Mouse (Mus musculus): Measurements from ENCODE around the gene Rin1. TPM values are rescaled to one million over a fixed set of nuclear protein-coding genes. Genes with fewer than 3 reads are reported as not detected.

Gene Rin1
- total and polyA plus RNA-seq, 2 experiments from 2014 or later, result 1.3 to 3.1 TPM

- H3K4me2 ChIP-seq (ENCODE audit: low read depth, low read length), result no peak overlapping the region
- DNase-seq (ENCODE audit: low spot score), result no peak
- H3K27me3 ChIP-seq (ENCODE audit: control insufficient read depth, insufficient read depth, low read length), result peaks cover 12% of the 10 kb centered on the region; the same call in 1 of the 2 replicates
- H3K9ac ChIP-seq (replicated peaks; ENCODE audit: low read depth, low read length), result no peak overlapping the region
- H3K4me3 ChIP-seq (ENCODE audit: low read depth, low read length), result no peak overlapping the region
- no peaks in the 10 kb centered on the region for H3K9me3 ChIP-seq (replicated peaks; ENCODE audit: control insufficient read depth, low read length)
- peaks cover 44% of the 10 kb centered on the region for H3K36me3 ChIP-seq (replicated peaks; ENCODE audit: control insufficient read depth, insufficient read depth, low read length)
- no peak overlapping the region for H3K27ac ChIP-seq (ENCODE audit: low read depth)
- TF ChIP-seq CTCF (IDR thresholded peaks at IDR 0.05; ENCODE audit: low read depth) (no peak), EP300 (IDR thresholded peaks at IDR 0.05; ENCODE audit: low read depth) (no peak)
- ATAC-seq (ENCODE audit: insufficient read depth, low read depth), result no peak
- H3K4me1 ChIP-seq (ENCODE audit: control insufficient read depth, insufficient read depth), result peaks cover 10% of the 10 kb centered on the region
- 78% methylated on average over 14 of the region's 14 CpGs for WGBS
Measured at GRCm38 (mm10) chr19:5048138-5049056, 1.9 kb upstream of the Rin1 start.

- TF ChIP-seq EP300 (IDR thresholded peaks at IDR 0.05; ENCODE audit: low read depth) (no peak), CTCF (IDR thresholded peaks at IDR 0.05; ENCODE audit: low read depth) (no peak)
- no peak overlapping the region for H3K27ac ChIP-seq (ENCODE audit: low read depth)
- peaks cover 14% of the 10 kb centered on the region; the same call in 1 of the 2 replicates for H3K27me3 ChIP-seq (ENCODE audit: control insufficient read depth, insufficient read depth, low read length)
- ATAC-seq (ENCODE audit: insufficient read depth, low read depth) (no peak), DNase-seq (ENCODE audit: low spot score) (no peak)
- H3K9me3 ChIP-seq (replicated peaks; ENCODE audit: control insufficient read depth, low read length), result no peaks in the 10 kb centered on the region
- H3K36me3 ChIP-seq (replicated peaks; ENCODE audit: control insufficient read depth, insufficient read depth, low read length), result peaks cover 44% of the 10 kb centered on the region
- no peak overlapping the region for H3K4me3 ChIP-seq (ENCODE audit: low read depth, low read length)
- WGBS, result 93% methylated on average over 6 of the region's 6 CpGs
- H3K4me1 ChIP-seq (ENCODE audit: control insufficient read depth, insufficient read depth), result peaks cover 10% of the 10 kb centered on the region
- no peak overlapping the region for H3K4me2 ChIP-seq (ENCODE audit: low read depth, low read length)
- H3K9ac ChIP-seq (replicated peaks; ENCODE audit: low read depth, low read length), result no peak overlapping the region
Measured at GRCm38 (mm10) chr19:5049325-5049724, 956 bp upstream of the Rin1 start.

- Histone ChIP-seq H3K9ac (replicated peaks; ENCODE audit: low read depth, low read length) (no peak overlapping the region), H3K9me3 (replicated peaks; ENCODE audit: control insufficient read depth, low read length) (no peaks in the 10 kb centered on the region), H3K4me2 (ENCODE audit: low read depth, low read length) (peak overlapping the region; percentile 51), H3K27ac (ENCODE audit: low read depth) (peak overlapping the region; percentile 46), H3K36me3 (replicated peaks; ENCODE audit: control insufficient read depth, insufficient read depth, low read length) (peaks cover 38% of the 10 kb centered on the region), H3K4me3 (ENCODE audit: low read depth, low read length) (peak overlapping the region; percentile 29), H3K4me1 (ENCODE audit: control insufficient read depth, insufficient read depth) (peaks cover 10% of the 10 kb centered on the region), H3K27me3 (ENCODE audit: control insufficient read depth, insufficient read depth, low read length) (peaks cover 17% of the 10 kb centered on the region; the same call in 1 of the 2 replicates)
- TF ChIP-seq EP300 (IDR thresholded peaks at IDR 0.05; ENCODE audit: low read depth) (no peak), CTCF (IDR thresholded peaks at IDR 0.05; ENCODE audit: low read depth) (no peak)
- ATAC-seq (ENCODE audit: insufficient read depth, low read depth), result peak; percentile 22
- DNase-seq (ENCODE audit: low spot score), result no peak
- WGBS, result 5% methylated on average over 17 of the region's 17 CpGs
Measured at GRCm38 (mm10) chr19:5051031-5051430, 750 bp downstream of the Rin1 start.

GRCm38 (mm10) chr19:5051515-5051914 lies 1.2 kb downstream of the Rin1 start:
- Histone ChIP-seq H3K4me3 (ENCODE audit: low read depth, low read length) (peak overlapping the region; percentile 29), H3K9ac (replicated peaks; ENCODE audit: low read depth, low read length) (no peak overlapping the region), H3K36me3 (replicated peaks; ENCODE audit: control insufficient read depth, insufficient read depth, low read length) (peaks cover 33% of the 10 kb centered on the region), H3K27me3 (ENCODE audit: control insufficient read depth, insufficient read depth, low read length) (peaks cover 17% of the 10 kb centered on the region; the same call in 1 of the 2 replicates), H3K9me3 (replicated peaks; ENCODE audit: control insufficient read depth, low read length) (no peaks in the 10 kb centered on the region), H3K27ac (ENCODE audit: low read depth) (no peak overlapping the region), H3K4me1 (ENCODE audit: control insufficient read depth, insufficient read depth) (peaks cover 10% of the 10 kb centered on the region), H3K4me2 (ENCODE audit: low read depth, low read length) (peak overlapping the region; percentile 51)
- no peak for ATAC-seq (ENCODE audit: insufficient read depth, low read depth)
- no peak for DNase-seq (ENCODE audit: low spot score)
- TF ChIP-seq EP300 (IDR thresholded peaks at IDR 0.05; ENCODE audit: low read depth) (no peak), CTCF (IDR thresholded peaks at IDR 0.05; ENCODE audit: low read depth) (no peak)
- 56% methylated on average over 3 of the region's 3 CpGs for WGBS

- Histone ChIP-seq H3K36me3 (replicated peaks; ENCODE audit: control insufficient read depth, insufficient read depth, low read length) (peaks cover 25% of the 10 kb centered on the region), H3K9ac (replicated peaks; ENCODE audit: low read depth, low read length) (no peak overlapping the region), H3K4me3 (ENCODE audit: low read depth, low read length) (no peak overlapping the region), H3K27ac (ENCODE audit: low read depth) (no peak overlapping the region), H3K4me2 (ENCODE audit: low read depth, low read length) (peak overlapping the region; percentile 5; the same call in 1 of the 2 replicates), H3K4me1 (ENCODE audit: control insufficient read depth, insufficient read depth) (peaks cover 10% of the 10 kb centered on the region), H3K9me3 (replicated peaks; ENCODE audit: control insufficient read depth, low read length) (no peaks in the 10 kb centered on the region), H3K27me3 (ENCODE audit: control insufficient read depth, insufficient read depth, low read length) (peaks cover 17% of the 10 kb centered on the region; the same call in 1 of the 2 replicates)
- TF ChIP-seq CTCF (IDR thresholded peaks at IDR 0.05; ENCODE audit: low read depth) (no peak), EP300 (IDR thresholded peaks at IDR 0.05; ENCODE audit: low read depth) (no peak)
- 39% methylated on average over 25 of the region's 25 CpGs for WGBS
- no peak for ATAC-seq (ENCODE audit: insufficient read depth, low read depth)
- DNase-seq (ENCODE audit: low spot score), result no peak
Measured at GRCm38 (mm10) chr19:5052166-5052822, 2.0 kb downstream of the Rin1 start.
